Mouse (Mus musculus): ENCODE measurements around the gene Tepp. TPM values are rescaled to one million over a fixed set of nuclear protein-coding genes. Genes with fewer than 3 reads are reported as not detected.

Tepp gene
- polyA plus RNA-seq, 1 experiment from 2014 or later, result not detected

Other genes with a start within 250 kb of the Tepp start
- gene Katnb1, start 229.4 kb upstream of the Tepp start, polyA plus RNA-seq (2016; fragmentation: Nextera tagmentation; extraction: Ambion mirVana), result 37.7 and 41.6 TPM in 2 replicates
- gene Kifc3, start 107.8 kb upstream of the Tepp start, polyA plus RNA-seq (2016; fragmentation: Nextera tagmentation; extraction: Ambion mirVana), result 6.5 and 9.1 TPM in 2 replicates
- 0.07 and 0.59 TPM in 2 replicates for gene Cngb1, start 4.0 kb upstream of the Tepp start, polyA plus RNA-seq (2016; fragmentation: Nextera tagmentation; extraction: Ambion mirVana)
- 12.4 and 16.6 TPM in 2 replicates for gene Zfp319, start 21.4 kb downstream of the Tepp start, polyA plus RNA-seq (2016; fragmentation: Nextera tagmentation; extraction: Ambion mirVana)
- 48.5 and 48.8 TPM in 2 replicates for gene Usb1, start 21.7 kb downstream of the Tepp start, polyA plus RNA-seq (2016; fragmentation: Nextera tagmentation; extraction: Ambion mirVana)
- 15.2 and 19.4 TPM in 2 replicates for gene Mmp15, start 41.7 kb downstream of the Tepp start, polyA plus RNA-seq (2016; fragmentation: Nextera tagmentation; extraction: Ambion mirVana)
- 135 and 146 TPM in 2 replicates for gene Cfap20, start 124.3 kb downstream of the Tepp start, polyA plus RNA-seq (2016; fragmentation: Nextera tagmentation; extraction: Ambion mirVana)
- 10.4 and 12.4 TPM in 2 replicates for gene Csnk2a2, start 179.5 kb downstream of the Tepp start, polyA plus RNA-seq (2016; fragmentation: Nextera tagmentation; extraction: Ambion mirVana)
- 0.98 and 2.6 TPM in 2 replicates for gene Ccdc113, start 223.5 kb downstream of the Tepp start, polyA plus RNA-seq (2016; fragmentation: Nextera tagmentation; extraction: Ambion mirVana)